Mouse (Mus musculus) testis, adult 2 months (tissue): ENCODE results near the gene Nufip1.

ENCODE experiments used
- CTCF ChIP-seq: fragments of 200-500 bp; IDR thresholded peaks from 2 replicates; pipeline ENCODE4 v1.5.1; 2012; ENCODE audit warnings: low read depth, mild to moderate bottlenecking, inconsistent platforms, low read length, moderate library complexity; ENCODE audit not compliant: control insufficient read depth, insufficient read depth, insufficient replicate concordance
- POLR2A ChIP-seq: fragments of 200-500 bp; IDR thresholded peaks from 2 replicates; pipeline ENCODE4 v1.6.1; 2012; ENCODE audit warnings: low read depth, mild to moderate bottlenecking, inconsistent platforms, low read length, moderate library complexity; ENCODE audit not compliant: control insufficient read depth

- no peak for TF ChIP-seq POLR2A
- no peak for TF ChIP-seq CTCF
Observed at GRCm38 (mm10) chr14:76115744-76116143, 5.1 kb downstream of the Nufip1 start.
